Mouse (Mus musculus): ENCODE measurements around the gene Dhrs11. TPM values are rescaled to one million over a fixed set of nuclear protein-coding genes. Genes with fewer than 3 reads are reported as not detected.

Dhrs11 gene
- polyA plus RNA-seq, 1 experiment from 2014 or later, result 5.8 TPM

DNA sequence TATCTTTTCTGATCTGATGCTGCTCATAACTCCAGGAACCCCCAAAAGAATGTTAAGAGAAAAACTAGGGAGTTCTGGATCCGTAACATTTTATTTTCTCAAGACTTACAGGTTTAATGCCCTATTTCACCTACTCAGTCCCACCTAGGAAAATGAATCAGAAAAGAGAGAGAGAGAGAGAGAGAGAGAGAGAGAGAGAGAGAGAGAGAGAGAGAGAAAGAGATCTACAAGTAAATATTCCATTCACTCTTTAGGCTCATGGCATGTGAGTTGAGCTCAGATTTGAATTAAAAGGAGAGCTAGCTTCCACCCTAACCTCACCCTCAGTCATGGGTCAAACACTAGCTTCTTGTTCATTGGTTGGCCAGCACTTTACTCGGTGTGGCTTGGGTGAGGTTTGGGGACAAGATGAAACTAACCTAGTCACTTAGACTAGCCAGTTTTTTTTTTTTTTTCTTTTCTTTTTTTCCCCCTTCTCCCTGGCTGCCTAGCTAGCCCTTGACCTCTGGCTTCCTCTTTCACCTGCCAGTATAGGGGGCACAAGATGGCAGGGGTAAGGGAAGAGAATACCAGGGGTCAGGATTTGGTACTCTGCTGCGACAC lies 792 bp downstream of the Dhrs11 start:
- no peak for ATAC-seq (ENCODE audit: low FRiP score, low TSS enrichment)
- H3K4me1 ChIP-seq (ENCODE audit: control insufficient read depth, insufficient read depth, low read length), result peaks cover 9% of the 10 kb centered on the region; the same call in 1 of the 2 replicates
- no peak overlapping the region for H3K27ac ChIP-seq (replicated peaks; ENCODE audit: low read depth, low read length)

GRCm38 (mm10) chr11:84827492-84827891 lies 1.3 kb downstream of the Dhrs11 start:
- Histone ChIP-seq H3K9me3 (ENCODE audit: control insufficient read depth, low read length) (no peaks in the 10 kb centered on the region), H3K4me2 (ENCODE audit: low read length) (no peak overlapping the region), H3K27me3 (ENCODE audit: control insufficient read depth, insufficient read depth, low read length) (no peaks in the 10 kb centered on the region), H3K36me3 (ENCODE audit: control insufficient read depth, insufficient read depth, low read length) (peaks cover 15% of the 10 kb centered on the region), H3K4me3 (replicated peaks; ENCODE audit: low read depth, low read length) (no peak overlapping the region), H3K4me1 (ENCODE audit: control insufficient read depth, insufficient read depth, low read length) (peaks cover 9% of the 10 kb centered on the region; the same call in 1 of the 2 replicates), H3K9ac (replicated peaks; ENCODE audit: low read length) (no peak overlapping the region), H3K27ac (replicated peaks; ENCODE audit: low read depth, low read length) (no peak overlapping the region)
- no peak for DNase-seq
- ATAC-seq (ENCODE audit: low FRiP score, low TSS enrichment), result no peak

More for the DNA sequence above, 792 bp downstream of the Dhrs11 start:
- Histone ChIP-seq H3K4me3 (replicated peaks; ENCODE audit: low read depth, low read length) (peak overlapping the region; percentile 56), H3K27me3 (ENCODE audit: control insufficient read depth, insufficient read depth, low read length) (no peaks in the 10 kb centered on the region), H3K9me3 (ENCODE audit: control insufficient read depth, low read length) (no peaks in the 10 kb centered on the region), H3K9ac (replicated peaks; ENCODE audit: low read length) (no peak overlapping the region), H3K4me2 (ENCODE audit: low read length) (peak overlapping the region; percentile 97), H3K36me3 (ENCODE audit: control insufficient read depth, insufficient read depth, low read length) (peaks cover 20% of the 10 kb centered on the region)
- 47% methylated on average over 3 of the region's 3 CpGs for WGBS
- DNase-seq, result no peak

- DNase-seq, result peak; percentile 21
- no peaks in the 10 kb centered on the region for H3K27me3 ChIP-seq (ENCODE audit: control insufficient read depth, insufficient read depth, low read length)
- ATAC-seq (ENCODE audit: low FRiP score, low TSS enrichment), result no peak
- no peak overlapping the region for H3K9ac ChIP-seq (replicated peaks; ENCODE audit: low read length)
- no peak overlapping the region for H3K27ac ChIP-seq (replicated peaks; ENCODE audit: low read depth, low read length)
- no peak overlapping the region for H3K4me3 ChIP-seq (replicated peaks; ENCODE audit: low read depth, low read length)
- peaks cover 9% of the 10 kb centered on the region; the same call in 1 of the 2 replicates for H3K4me1 ChIP-seq (ENCODE audit: control insufficient read depth, insufficient read depth, low read length)
- 80% methylated on average over 3 of the region's 3 CpGs for WGBS
- no peak overlapping the region for H3K4me2 ChIP-seq (ENCODE audit: low read length)
- no peaks in the 10 kb centered on the region for H3K9me3 ChIP-seq (ENCODE audit: control insufficient read depth, low read length)
- peaks cover 4% of the 10 kb centered on the region; the same call in 1 of the 2 replicates for H3K36me3 ChIP-seq (ENCODE audit: control insufficient read depth, insufficient read depth, low read length)
Measured at GRCm38 (mm10) chr11:84826185-84826584, 2.6 kb downstream of the Dhrs11 start.

DNA sequence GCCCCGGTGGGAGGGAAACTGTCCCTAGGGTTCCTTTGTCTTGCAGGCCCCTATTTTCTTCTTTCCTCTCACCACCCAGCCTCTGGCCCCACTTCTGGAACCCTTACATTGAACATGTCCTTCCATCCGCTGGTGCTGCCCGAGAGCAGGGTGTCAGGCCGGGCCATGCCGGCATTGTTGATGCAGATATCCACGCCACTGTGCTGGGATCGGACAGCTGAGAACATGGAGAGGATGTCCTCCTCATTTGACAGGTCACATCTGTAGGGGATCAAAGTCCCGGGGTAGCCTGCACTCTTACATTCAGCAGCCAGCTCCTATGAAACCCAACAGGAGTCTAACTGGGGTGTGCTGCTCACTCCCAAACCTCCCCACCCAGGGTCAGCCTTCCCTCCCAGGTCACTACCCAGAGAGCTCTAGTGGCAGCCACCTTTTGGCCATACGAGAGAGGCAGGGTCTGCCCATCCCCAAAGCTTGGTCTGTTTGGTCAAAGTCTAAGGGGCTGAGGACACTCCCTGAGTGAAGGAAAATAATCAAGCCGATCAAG lies 3.5 kb downstream of the Dhrs11 start:
- no peaks in the 10 kb centered on the region for H3K9me3 ChIP-seq (ENCODE audit: control insufficient read depth, low read length)
- H3K36me3 ChIP-seq (ENCODE audit: control insufficient read depth, insufficient read depth, low read length), result no peaks in the 10 kb centered on the region
- no peak for ATAC-seq (ENCODE audit: low FRiP score, low TSS enrichment)
- no peak overlapping the region for H3K9ac ChIP-seq (replicated peaks; ENCODE audit: low read length)
- H3K4me3 ChIP-seq (replicated peaks; ENCODE audit: low read depth, low read length), result no peak overlapping the region
- WGBS, result 93% methylated on average over 10 of the region's 10 CpGs
- H3K27me3 ChIP-seq (ENCODE audit: control insufficient read depth, insufficient read depth, low read length), result no peaks in the 10 kb centered on the region
- no peak overlapping the region for H3K4me2 ChIP-seq (ENCODE audit: low read length)
- peaks cover 9% of the 10 kb centered on the region; the same call in 1 of the 2 replicates for H3K4me1 ChIP-seq (ENCODE audit: control insufficient read depth, insufficient read depth, low read length)
- H3K27ac ChIP-seq (replicated peaks; ENCODE audit: low read depth, low read length), result no peak overlapping the region
- DNase-seq, result no peak

- Histone ChIP-seq H3K9me3 (ENCODE audit: control insufficient read depth, low read length) (no peaks in the 10 kb centered on the region), H3K9ac (replicated peaks; ENCODE audit: low read length) (no peak overlapping the region), H3K27ac (replicated peaks; ENCODE audit: low read depth, low read length) (no peak overlapping the region), H3K27me3 (ENCODE audit: control insufficient read depth, insufficient read depth, low read length) (no peaks in the 10 kb centered on the region), H3K4me1 (ENCODE audit: control insufficient read depth, insufficient read depth, low read length) (peaks cover under 1% of the 10 kb centered on the region; the same call in 1 of the 2 replicates), H3K36me3 (ENCODE audit: control insufficient read depth, insufficient read depth, low read length) (no peaks in the 10 kb centered on the region), H3K4me3 (replicated peaks; ENCODE audit: low read depth, low read length) (no peak overlapping the region), H3K4me2 (ENCODE audit: low read length) (no peak overlapping the region)
- DNase-seq (no peak), ATAC-seq (ENCODE audit: low FRiP score, low TSS enrichment) (no peak)
- WGBS, result 69% methylated on average over 10 of the region's 10 CpGs
Measured at GRCm38 (mm10) chr11:84823484-84823897, 5.3 kb downstream of the Dhrs11 start.

DNA sequence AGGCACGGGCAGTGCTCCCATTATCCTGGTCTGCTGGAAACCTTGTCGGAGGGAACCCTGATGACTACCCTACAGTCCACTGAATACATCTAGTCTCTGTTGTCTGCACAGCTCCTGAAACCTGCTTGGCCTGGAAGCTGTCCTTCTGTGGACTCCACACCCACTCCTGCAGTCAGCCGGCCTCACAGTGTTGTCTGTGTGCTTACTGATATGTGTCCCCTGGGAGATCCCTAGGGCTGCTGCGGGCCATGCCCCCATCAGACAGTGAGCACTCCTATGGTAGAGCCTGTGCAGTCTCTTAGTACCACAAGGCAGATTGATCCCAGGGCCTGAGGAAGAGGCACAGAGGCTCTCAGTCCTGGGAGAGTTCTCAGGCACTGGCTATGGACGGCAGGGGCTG lies 6.3 kb downstream of the Dhrs11 start:
- WGBS, result 77% methylated on average over 5 of the region's 5 CpGs
- no peak overlapping the region for H3K4me3 ChIP-seq (replicated peaks; ENCODE audit: low read depth, low read length)

DNA sequence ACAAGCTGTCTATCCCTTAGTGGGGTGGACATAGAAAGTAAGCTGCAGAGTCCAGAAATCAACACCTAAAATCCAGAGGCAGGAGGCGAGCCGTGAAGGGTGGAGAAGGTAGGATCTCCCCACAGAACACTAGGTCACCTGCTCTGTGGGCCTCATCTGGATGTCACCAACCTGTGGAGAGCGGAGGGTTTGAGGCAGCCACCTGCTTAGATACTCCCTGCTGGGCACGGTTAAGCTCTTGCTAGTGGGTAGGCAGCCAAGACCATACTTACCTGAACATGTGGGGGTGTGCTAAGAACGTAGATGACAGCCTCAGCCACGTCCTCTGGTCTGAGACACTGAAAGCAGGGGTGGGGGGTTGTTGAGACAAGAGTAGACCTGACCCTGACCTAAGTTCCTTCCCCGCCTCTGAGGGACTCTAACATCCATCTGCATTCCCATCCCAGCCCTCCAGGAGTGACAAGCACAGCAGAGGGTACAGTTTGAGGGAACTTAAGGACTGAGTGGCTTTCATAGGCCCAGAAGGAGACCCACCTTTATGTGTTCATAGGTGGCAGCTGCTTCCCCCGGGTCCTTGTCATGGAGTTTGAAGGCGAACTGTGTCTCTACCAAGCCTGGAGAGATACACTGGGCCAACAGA lies 7.5 kb downstream of the Dhrs11 start:
- Histone ChIP-seq H3K4me3 (replicated peaks; ENCODE audit: low read depth, low read length) (no peak overlapping the region), H3K9me3 (ENCODE audit: control insufficient read depth, low read length) (no peaks in the 10 kb centered on the region), H3K27ac (replicated peaks; ENCODE audit: low read depth, low read length) (no peak overlapping the region), H3K27me3 (ENCODE audit: control insufficient read depth, insufficient read depth, low read length) (no peaks in the 10 kb centered on the region), H3K4me2 (ENCODE audit: low read length) (no peak overlapping the region), H3K9ac (replicated peaks; ENCODE audit: low read length) (no peak overlapping the region), H3K4me1 (ENCODE audit: control insufficient read depth, insufficient read depth, low read length) (peaks cover 3% of the 10 kb centered on the region; the same call in 1 of the 2 replicates), H3K36me3 (ENCODE audit: control insufficient read depth, insufficient read depth, low read length) (no peaks in the 10 kb centered on the region)
- 90% methylated on average over 9 of the region's 9 CpGs for WGBS
- ATAC-seq (ENCODE audit: low FRiP score, low TSS enrichment) (no peak), DNase-seq (no peak)

More for the DNA sequence above, 6.3 kb downstream of the Dhrs11 start:
- DNase-seq (no peak), ATAC-seq (ENCODE audit: low FRiP score, low TSS enrichment) (no peak)
- no peaks in the 10 kb centered on the region for H3K9me3 ChIP-seq (ENCODE audit: control insufficient read depth, low read length)
- H3K27me3 ChIP-seq (ENCODE audit: control insufficient read depth, insufficient read depth, low read length), result no peaks in the 10 kb centered on the region
- no peak overlapping the region; the same call in 1 of the 2 replicates for H3K9ac ChIP-seq (replicated peaks; ENCODE audit: low read length)
- H3K27ac ChIP-seq (replicated peaks; ENCODE audit: low read depth, low read length), result no peak overlapping the region
- H3K4me2 ChIP-seq (ENCODE audit: low read length), result no peak overlapping the region
- peaks cover 3% of the 10 kb centered on the region; the same call in 1 of the 2 replicates for H3K4me1 ChIP-seq (ENCODE audit: control insufficient read depth, insufficient read depth, low read length)
- no peaks in the 10 kb centered on the region for H3K36me3 ChIP-seq (ENCODE audit: control insufficient read depth, insufficient read depth, low read length)

GRCm38 (mm10) chr11:84818961-84819692 lies 9.7 kb downstream of the Dhrs11 start, which contains the start of gene Mrm1:
TSS of gene Mrm1 (minus strand) at chr11:84819515.
- Histone ChIP-seq H3K27ac (replicated peaks; ENCODE audit: low read depth, low read length) (0 out of 2 replicates have a peak within 1 kb of the TSS, but pooled peaks have one; percentile 45), H3K4me2 (ENCODE audit: low read length) (peak within 1 kb of the TSS; percentile 97), H3K4me3 (replicated peaks; ENCODE audit: low read depth, low read length) (peak within 1 kb of the TSS; percentile 61), H3K9ac (replicated peaks; ENCODE audit: low read length) (peak within 1 kb of the TSS; percentile 67), H3K36me3 (ENCODE audit: control insufficient read depth, insufficient read depth, low read length) (no peaks in the 10 kb centered on the region), H3K27me3 (ENCODE audit: control insufficient read depth, insufficient read depth, low read length) (no peaks in the 10 kb centered on the region), H3K4me1 (ENCODE audit: control insufficient read depth, insufficient read depth, low read length) (peaks cover 3% of the 10 kb centered on the region; the same call in 1 of the 2 replicates), H3K9me3 (ENCODE audit: control insufficient read depth, low read length) (no peaks in the 10 kb centered on the region)
- ATAC-seq (ENCODE audit: low FRiP score, low TSS enrichment) (peak; percentile 87), DNase-seq (peak; percentile 92)
- WGBS, result under 1% methylated on average over 55 of the region's 55 CpGs
